Mouse (Mus musculus): ENCODE measurements at regions not wholly inside any gene's neighbourhood (a gene's known extent, or its start where the extent isn't known, plus 50 kb on each side); places are given as distances from the start of the nearest gene placed in this dataset.

- Histone ChIP-seq H3K27me3 (replicated peaks; ENCODE audit: control insufficient read depth, insufficient read depth, low read length) (no peaks in the 10 kb centered on the region), H3K4me2 (ENCODE audit: low read length) (no peak overlapping the region), H3K4me3 (ENCODE audit: low read depth, low read length) (no peak overlapping the region), H3K9ac (ENCODE audit: low read length) (no peak overlapping the region), H3K4me1 (replicated peaks; ENCODE audit: control insufficient read depth, insufficient read depth, low read length) (no peaks in the 10 kb centered on the region), H3K9me3 (ENCODE audit: control insufficient read depth, low read length) (no peaks in the 10 kb centered on the region), H3K27ac (ENCODE audit: low read depth) (no peak overlapping the region), H3K36me3 (ENCODE audit: control insufficient read depth, insufficient read depth, low read length) (no peaks in the 10 kb centered on the region)
- no peak for ATAC-seq (replicated peaks; ENCODE audit: low FRiP score, low TSS enrichment, low read depth)
- WGBS = 78% methylated on average over 8 of the region's 8 CpGs
- no peak for DNase-seq (ENCODE audit: low spot score)
Measured at GRCm38 (mm10) chr6:31178201-31178880, 219.5 kb upstream of the Klf14 start.

- H3K27me3 ChIP-seq (replicated peaks; ENCODE audit: control insufficient read depth, insufficient read depth, low read length) = no peaks in the 10 kb centered on the region
- H3K9ac ChIP-seq (ENCODE audit: low read length) = no peak overlapping the region
- ATAC-seq (replicated peaks; ENCODE audit: low FRiP score, low TSS enrichment, low read depth) (no peak), DNase-seq (ENCODE audit: low spot score) (no peak)
- no peaks in the 10 kb centered on the region for H3K4me1 ChIP-seq (replicated peaks; ENCODE audit: control insufficient read depth, insufficient read depth, low read length)
- no peak overlapping the region for H3K27ac ChIP-seq (ENCODE audit: low read depth)
- H3K4me2 ChIP-seq (ENCODE audit: low read length) = no peak overlapping the region
- 80% methylated on average over 6 of the region's 6 CpGs for WGBS
- no peak overlapping the region for H3K4me3 ChIP-seq (ENCODE audit: low read depth, low read length)
- no peaks in the 10 kb centered on the region for H3K36me3 ChIP-seq (ENCODE audit: control insufficient read depth, insufficient read depth, low read length)
- no peaks in the 10 kb centered on the region for H3K9me3 ChIP-seq (ENCODE audit: control insufficient read depth, low read length)
Measured at GRCm38 (mm10) chr6:31182284-31182683, 216.3 kb upstream of the Mkln1 start.

DNA sequence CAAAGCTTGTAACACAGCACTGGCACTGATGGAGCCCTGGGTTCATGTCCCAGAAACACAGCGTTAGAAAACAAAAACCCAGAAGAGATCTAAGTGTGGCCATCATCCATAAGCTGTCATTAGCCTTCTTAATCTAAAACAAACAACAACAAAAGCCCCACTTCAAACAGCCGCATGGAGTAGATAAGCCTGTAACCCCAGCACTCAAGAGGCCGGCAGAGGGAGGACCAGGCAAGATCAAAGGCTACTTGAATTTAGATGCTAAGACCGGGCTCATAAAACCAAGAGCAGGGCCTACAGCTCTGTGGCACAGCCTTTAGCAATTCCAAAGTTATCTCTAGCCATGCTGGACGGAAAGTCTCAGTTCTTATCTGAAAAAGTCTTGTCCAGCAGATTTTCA lies 215.4 kb upstream of the Mkln1 start:
- Histone ChIP-seq H3K27me3 (replicated peaks; ENCODE audit: control insufficient read depth, insufficient read depth, low read length) (no peaks in the 10 kb centered on the region), H3K27ac (ENCODE audit: low read depth) (no peak overlapping the region), H3K4me3 (ENCODE audit: low read depth, low read length) (no peak overlapping the region), H3K4me1 (replicated peaks; ENCODE audit: control insufficient read depth, insufficient read depth, low read length) (no peaks in the 10 kb centered on the region), H3K36me3 (ENCODE audit: control insufficient read depth, insufficient read depth, low read length) (no peaks in the 10 kb centered on the region), H3K9me3 (ENCODE audit: control insufficient read depth, low read length) (no peaks in the 10 kb centered on the region), H3K4me2 (ENCODE audit: low read length) (no peak overlapping the region), H3K9ac (ENCODE audit: low read length) (no peak overlapping the region)
- DNase-seq (ENCODE audit: low spot score) (no peak), ATAC-seq (replicated peaks; ENCODE audit: low FRiP score, low TSS enrichment, low read depth) (no peak)
- WGBS = 31% methylated on average over 5 of the region's 5 CpGs

DNA sequence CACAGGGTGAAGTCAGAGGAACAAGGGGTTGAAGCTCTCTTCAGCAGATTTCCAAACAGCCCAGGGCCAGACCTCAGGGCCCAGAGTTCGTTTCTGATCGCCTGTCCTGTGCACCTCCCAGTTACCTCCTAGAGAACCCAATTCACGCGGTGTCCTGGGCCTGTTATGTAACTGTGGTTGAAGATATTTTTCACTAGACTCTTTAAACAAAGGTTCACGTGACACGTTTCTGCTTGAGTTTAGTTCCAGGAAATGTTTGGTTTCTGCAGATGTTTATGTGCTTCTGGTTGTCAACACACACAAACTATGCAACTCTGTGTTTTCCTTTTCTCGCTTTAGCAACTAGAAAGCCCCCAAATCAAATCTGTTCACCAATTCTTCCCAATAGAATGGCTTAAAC lies 214.0 kb upstream of the Mkln1 start:
- Histone ChIP-seq H3K27ac (ENCODE audit: low read depth) (no peak overlapping the region), H3K4me2 (ENCODE audit: low read length) (no peak overlapping the region), H3K36me3 (ENCODE audit: control insufficient read depth, insufficient read depth, low read length) (no peaks in the 10 kb centered on the region), H3K9ac (ENCODE audit: low read length) (no peak overlapping the region), H3K4me3 (ENCODE audit: low read depth, low read length) (no peak overlapping the region), H3K4me1 (replicated peaks; ENCODE audit: control insufficient read depth, insufficient read depth, low read length) (no peaks in the 10 kb centered on the region), H3K27me3 (replicated peaks; ENCODE audit: control insufficient read depth, insufficient read depth, low read length) (no peaks in the 10 kb centered on the region), H3K9me3 (ENCODE audit: control insufficient read depth, low read length) (no peaks in the 10 kb centered on the region)
- DNase-seq (ENCODE audit: low spot score) (no peak), ATAC-seq (replicated peaks; ENCODE audit: low FRiP score, low TSS enrichment, low read depth) (no peak)
- 75% methylated on average over 7 of the region's 7 CpGs for WGBS

- 88% methylated on average over 2 of the region's 2 CpGs for WGBS
- H3K27ac ChIP-seq (ENCODE audit: low read depth) = no peak overlapping the region
- no peaks in the 10 kb centered on the region for H3K27me3 ChIP-seq (replicated peaks; ENCODE audit: control insufficient read depth, insufficient read depth, low read length)
- H3K4me2 ChIP-seq (ENCODE audit: low read length) = no peak overlapping the region
- H3K36me3 ChIP-seq (ENCODE audit: control insufficient read depth, insufficient read depth, low read length) = no peaks in the 10 kb centered on the region
- no peak overlapping the region for H3K4me3 ChIP-seq (ENCODE audit: low read depth, low read length)
- no peaks in the 10 kb centered on the region for H3K4me1 ChIP-seq (replicated peaks; ENCODE audit: control insufficient read depth, insufficient read depth, low read length)
- no peak overlapping the region for H3K9ac ChIP-seq (ENCODE audit: low read length)
- ATAC-seq (replicated peaks; ENCODE audit: low FRiP score, low TSS enrichment, low read depth) (no peak), DNase-seq (ENCODE audit: low spot score) (no peak)
- no peaks in the 10 kb centered on the region for H3K9me3 ChIP-seq (ENCODE audit: control insufficient read depth, low read length)
Measured at GRCm38 (mm10) chr6:31185151-31185550, 213.4 kb upstream of the Mkln1 start.

- WGBS = 77% methylated on average over 1 of the region's 1 CpGs
Measured at GRCm38 (mm10) chr6:31188066-31188465, 210.5 kb upstream of the Mkln1 start.

GRCm38 (mm10) chr6:31189060-31189459 lies 209.5 kb upstream of the Mkln1 start:
- Histone ChIP-seq H3K4me3 (ENCODE audit: low read depth, low read length) (no peak overlapping the region), H3K4me1 (replicated peaks; ENCODE audit: control insufficient read depth, insufficient read depth, low read length) (no peaks in the 10 kb centered on the region), H3K4me2 (ENCODE audit: low read length) (no peak overlapping the region), H3K27ac (ENCODE audit: low read depth) (no peak overlapping the region), H3K27me3 (replicated peaks; ENCODE audit: control insufficient read depth, insufficient read depth, low read length) (no peaks in the 10 kb centered on the region), H3K9ac (ENCODE audit: low read length) (no peak overlapping the region), H3K9me3 (ENCODE audit: control insufficient read depth, low read length) (no peaks in the 10 kb centered on the region), H3K36me3 (ENCODE audit: control insufficient read depth, insufficient read depth, low read length) (no peaks in the 10 kb centered on the region)
- no peak for DNase-seq (ENCODE audit: low spot score)
- ATAC-seq (replicated peaks; ENCODE audit: low FRiP score, low TSS enrichment, low read depth) = no peak
- 58% methylated on average over 7 of the region's 7 CpGs for WGBS

More at GRCm38 (mm10) chr6:31188066-31188465, 210.5 kb upstream of the Mkln1 start:
- H3K27me3 ChIP-seq (replicated peaks; ENCODE audit: control insufficient read depth, insufficient read depth, low read length) = no peaks in the 10 kb centered on the region
- no peaks in the 10 kb centered on the region for H3K4me1 ChIP-seq (replicated peaks; ENCODE audit: control insufficient read depth, insufficient read depth, low read length)
- H3K36me3 ChIP-seq (ENCODE audit: control insufficient read depth, insufficient read depth, low read length) = no peaks in the 10 kb centered on the region
- DNase-seq (ENCODE audit: low spot score) (no peak), ATAC-seq (replicated peaks; ENCODE audit: low FRiP score, low TSS enrichment, low read depth) (no peak)
- H3K9ac ChIP-seq (ENCODE audit: low read length) = no peak overlapping the region
- no peak overlapping the region for H3K4me2 ChIP-seq (ENCODE audit: low read length)
- no peaks in the 10 kb centered on the region for H3K9me3 ChIP-seq (ENCODE audit: control insufficient read depth, low read length)
- H3K4me3 ChIP-seq (ENCODE audit: low read depth, low read length) = no peak overlapping the region
- no peak overlapping the region for H3K27ac ChIP-seq (ENCODE audit: low read depth)

- no peak for ATAC-seq (replicated peaks; ENCODE audit: low FRiP score, low TSS enrichment, low read depth)
- no peaks in the 10 kb centered on the region for H3K27me3 ChIP-seq (replicated peaks; ENCODE audit: control insufficient read depth, insufficient read depth, low read length)
- no peak overlapping the region for H3K4me3 ChIP-seq (ENCODE audit: low read depth, low read length)
Measured at GRCm38 (mm10) chr6:31190070-31190469, 208.5 kb upstream of the Mkln1 start.

DNA sequence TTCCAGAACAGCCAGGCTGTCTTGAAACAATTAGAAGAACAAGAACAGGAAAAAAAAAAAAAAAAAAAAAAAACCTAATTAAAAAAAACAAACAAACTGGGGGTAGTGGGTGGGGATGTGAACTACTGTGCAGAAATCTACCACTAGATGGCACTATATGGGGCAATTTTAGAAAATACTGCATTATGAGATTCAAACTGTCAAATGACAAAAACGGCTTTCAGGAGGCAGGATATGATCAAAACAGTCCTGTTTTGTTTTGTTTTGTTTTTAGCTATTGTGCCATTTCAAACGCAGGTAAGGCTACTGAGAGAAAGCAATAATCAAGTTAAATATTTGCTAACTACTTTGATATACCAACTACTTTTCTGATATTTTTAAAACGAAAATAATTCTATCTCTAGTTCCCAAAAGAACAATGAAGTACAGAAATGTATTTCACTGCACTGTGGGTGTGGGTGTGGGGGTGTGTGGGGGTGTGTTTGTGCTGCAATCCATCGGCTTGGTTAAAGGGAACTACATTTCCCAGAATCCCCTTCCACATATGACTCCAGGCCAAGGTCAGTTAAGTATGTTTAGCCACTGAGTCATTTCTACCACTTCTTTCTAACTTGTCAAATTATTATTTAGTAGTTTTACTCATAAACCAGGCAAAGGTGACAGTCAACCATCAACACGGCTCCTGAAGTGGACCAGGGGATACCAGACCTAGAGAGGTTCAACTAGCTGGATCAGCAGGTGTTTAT lies 207.7 kb upstream of the Mkln1 start:
- Histone ChIP-seq H3K27ac (ENCODE audit: low read depth) (no peak overlapping the region), H3K9ac (ENCODE audit: low read length) (no peak overlapping the region), H3K27me3 (replicated peaks; ENCODE audit: control insufficient read depth, insufficient read depth, low read length) (no peaks in the 10 kb centered on the region), H3K4me3 (ENCODE audit: low read depth, low read length) (no peak overlapping the region), H3K36me3 (ENCODE audit: control insufficient read depth, insufficient read depth, low read length) (no peaks in the 10 kb centered on the region), H3K4me1 (replicated peaks; ENCODE audit: control insufficient read depth, insufficient read depth, low read length) (no peaks in the 10 kb centered on the region), H3K4me2 (ENCODE audit: low read length) (no peak overlapping the region), H3K9me3 (ENCODE audit: control insufficient read depth, low read length) (no peaks in the 10 kb centered on the region)
- WGBS = 45% methylated on average over 5 of the region's 5 CpGs
- ATAC-seq (replicated peaks; ENCODE audit: low FRiP score, low TSS enrichment, low read depth) = no peak
- DNase-seq (ENCODE audit: low spot score) = no peak

More at GRCm38 (mm10) chr6:31190070-31190469, 208.5 kb upstream of the Mkln1 start:
- Histone ChIP-seq H3K9ac (ENCODE audit: low read length) (no peak overlapping the region), H3K4me1 (replicated peaks; ENCODE audit: control insufficient read depth, insufficient read depth, low read length) (no peaks in the 10 kb centered on the region), H3K9me3 (ENCODE audit: control insufficient read depth, low read length) (no peaks in the 10 kb centered on the region), H3K27ac (ENCODE audit: low read depth) (no peak overlapping the region), H3K4me2 (ENCODE audit: low read length) (no peak overlapping the region), H3K36me3 (ENCODE audit: control insufficient read depth, insufficient read depth, low read length) (no peaks in the 10 kb centered on the region)
- WGBS = 72% methylated on average over 5 of the region's 5 CpGs
- no peak for DNase-seq (ENCODE audit: low spot score)

Measured in intestine, embryonic 14.5 days (tissue).